Mouse (Mus musculus): ENCODE data around the gene Mccc1.

DNA sequence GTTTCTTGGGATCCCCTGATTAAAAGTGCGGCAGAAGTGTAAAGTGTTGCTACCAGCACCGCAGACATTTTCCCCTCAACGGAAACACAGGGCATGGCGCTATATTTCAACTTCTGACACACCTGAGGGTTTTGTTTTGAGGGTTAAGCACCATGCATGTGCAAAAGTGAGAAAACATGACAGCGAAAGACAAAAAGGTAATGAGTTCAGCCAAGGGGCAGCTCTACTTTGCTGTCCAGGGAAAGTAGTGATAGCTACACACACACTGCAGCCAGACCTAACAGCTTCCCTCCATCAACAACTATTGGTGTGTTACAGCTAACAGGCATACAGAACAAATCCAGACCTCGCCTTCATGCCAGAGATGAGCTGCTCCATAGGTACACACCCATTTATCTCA lies 46.7 kb downstream of the Mccc1 start:
- TF ChIP-seq EP300 (IDR thresholded peaks at IDR 0.05; ENCODE audit: insufficient read depth, low read depth, low read length) = no peak
- TF ChIP-seq CTCF (IDR thresholded peaks at IDR 0.05) = no peak
